Mouse (Mus musculus) cerebellum, postnatal 36 days (tissue): ENCODE results near the gene Hadhb.

Experiments
- DNase-seq, 2 experiments: peaks; one replicate each; pipeline ENCODE4 v3.0.0; 2021 to 2022; ENCODE audit warnings: mixed read lengths in 2 of 2

Gene Hadhb

GRCm38 (mm10) chr5:30128680-30129079 is 26.4 kb upstream of the Hadhb start:
- DNase-seq = no peak

- DNase-seq = no peak
Measured at GRCm38 (mm10) chr5:30131246-30131645, 23.8 kb upstream of the Hadhb start.

GRCm38 (mm10) chr5:30132173-30132572 is 22.9 kb upstream of the Hadhb start:
- DNase-seq = no peak

- no peak for DNase-seq
Measured at GRCm38 (mm10) chr5:30135711-30136231, 19.3 kb upstream of the Hadhb start.

GRCm38 (mm10) chr5:30137271-30137670 is 17.8 kb upstream of the Hadhb start:
- no peak for DNase-seq

- no peak for DNase-seq
Measured at GRCm38 (mm10) chr5:30138193-30138592, 16.9 kb upstream of the Hadhb start.

- no peak for DNase-seq
Measured at GRCm38 (mm10) chr5:30146526-30146925, 8.5 kb upstream of the Hadhb start.

GRCm38 (mm10) chr5:30148133-30148920 is 6.7 kb upstream of the Hadhb start:
- no peak for DNase-seq

GRCm38 (mm10) chr5:30152007-30152406 is 3.0 kb upstream of the Hadhb start:
- no peak for DNase-seq

GRCm38 (mm10) chr5:30152413-30152812 is 2.6 kb upstream of the Hadhb start:
- no peak for DNase-seq

- no peak for DNase-seq
Measured at GRCm38 (mm10) chr5:30153222-30153621, 1.8 kb upstream of the Hadhb start.

GRCm38 (mm10) chr5:30154013-30154412 is 1.0 kb upstream of the Hadhb start:
- no peak for DNase-seq

GRCm38 (mm10) chr5:30155395-30155792 is 346 bp downstream of the Hadhb start:
- DNase-seq = no peak

- DNase-seq = no peak
Measured at GRCm38 (mm10) chr5:30155821-30156629, 977 bp downstream of the Hadhb start.

- peak; percentile 29 to 48 for DNase-seq
Measured at GRCm38 (mm10) chr5:30159601-30160000, 4.6 kb downstream of the Hadhb start.

- no peak for DNase-seq
Measured at GRCm38 (mm10) chr5:30161836-30162235, 6.8 kb downstream of the Hadhb start.

GRCm38 (mm10) chr5:30162339-30162738 is 7.3 kb downstream of the Hadhb start:
- no peak for DNase-seq

GRCm38 (mm10) chr5:30165234-30165946 is 10.3 kb downstream of the Hadhb start:
- no peak for DNase-seq

GRCm38 (mm10) chr5:30170303-30170940 is 15.4 kb downstream of the Hadhb start:
- no peak for DNase-seq

- no peak for DNase-seq
Measured at GRCm38 (mm10) chr5:30172115-30172514, 17.1 kb downstream of the Hadhb start.

- no peak for DNase-seq
Measured at GRCm38 (mm10) chr5:30172931-30173692, 18.1 kb downstream of the Hadhb start.

- no peak for DNase-seq
Measured at GRCm38 (mm10) chr5:30175811-30176210, 20.8 kb downstream of the Hadhb start.
